Mouse (Mus musculus): ENCODE results near the gene Tnr.

DNA sequence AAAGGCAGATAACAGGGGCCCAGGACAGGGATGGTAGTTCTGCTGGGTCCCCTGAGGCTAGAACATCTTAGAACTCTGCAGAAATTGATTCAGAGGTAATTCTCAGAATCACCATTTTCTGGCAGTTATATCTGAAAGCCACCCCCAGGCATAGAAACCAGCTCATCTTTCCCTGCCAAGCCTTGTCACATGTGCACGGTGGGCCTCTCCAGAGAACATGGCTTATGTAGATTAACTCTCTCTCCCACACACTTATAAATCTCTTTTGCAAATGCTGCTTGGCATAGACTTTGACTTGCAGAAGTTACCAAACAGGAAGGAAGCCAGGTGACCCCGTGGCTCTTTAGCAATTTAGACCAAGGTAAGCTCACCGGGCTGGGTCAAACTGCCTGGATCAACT is 215.9 kb downstream of the Tnr start:
- no peak for TF ChIP-seq TCF12 (IDR thresholded peaks at IDR 0.05; ENCODE audit: low read depth, low read length)
- TF ChIP-seq CTCF (conservative IDR thresholded peaks at IDR 0.05 in 1 of 2, IDR thresholded peaks at IDR 0.05 in 1 of 2; ENCODE audit: low read depth in 2 of 2, low read length in 2 of 2) = no peak
- TF ChIP-seq POLR2A (IDR thresholded peaks at IDR 0.05; ENCODE audit: low read depth, low read length) = no peak
- no peak for TF ChIP-seq RCOR1 (conservative IDR thresholded peaks at IDR 0.05; ENCODE audit: low read depth, low read length)
- no peak for TF ChIP-seq MAFK (IDR thresholded peaks at IDR 0.05; ENCODE audit: insufficient replicate concordance, low read length)
- TF ChIP-seq CHD2 (IDR thresholded peaks at IDR 0.05; ENCODE audit: low read length) = no peak
- no peak for TF ChIP-seq IRF4 (IDR thresholded peaks at IDR 0.05; ENCODE audit: low read depth, low read length)
- TF ChIP-seq PAX5 (IDR thresholded peaks at IDR 0.05; ENCODE audit: low read length) = no peak

All from CH12.LX (cell line).